Mouse (Mus musculus) stomach, embryonic 15.5 days (tissue): Measurements from ENCODE around the gene Irf8. TPM values are rescaled to one million over a fixed set of nuclear protein-coding genes. Genes with fewer than 3 reads are reported as not detected.
"Not testable (repeated sequence)": the region's sequence is repeated elsewhere in the genome, so short reads cannot be mapped to it uniquely, and the experiment has no call there.

Source experiments
- ATAC-seq: fragments of 200-750 bp; cut with Nextera tagmentation; 2 replicates; pipeline ENCODE4 v1.8.0; 2017; ENCODE audit warnings: low read depth, moderate number of reproducible peaks, moderate TSS enrichment; ENCODE audit not compliant: insufficient read depth, low FRiP score
- H3K27ac ChIP-seq: fragments of 300-500 bp; sonication (generic); 2 replicates; pipeline ENCODE4 v1.5.1; 2015; ENCODE audit warnings: mild to moderate bottlenecking, inconsistent platforms
- H3K27me3 ChIP-seq: fragments of 300-500 bp; sonication (generic); replicated peaks from 2 replicates; pipeline ENCODE4 v1.6.1; 2015; ENCODE audit warnings: inconsistent platforms
- H3K36me3 ChIP-seq: fragments of 300-500 bp; sonication (generic); 2 replicates; pipeline ENCODE4 v1.6.1; 2015; ENCODE audit warnings: inconsistent platforms
- H3K4me1 ChIP-seq: fragments of 300-500 bp; sonication (generic); 2 replicates; pipeline ENCODE4 v1.6.1; 2015; ENCODE audit warnings: inconsistent platforms
- H3K4me2 ChIP-seq: fragments of 300-500 bp; sonication (generic); 2 replicates; pipeline ENCODE4 v1.6.1; 2015; ENCODE audit warnings: mild to moderate bottlenecking, inconsistent platforms
- H3K4me3 ChIP-seq: fragments of 300-500 bp; sonication (generic); replicated peaks from 2 replicates; pipeline ENCODE4 v1.5.1; 2015; ENCODE audit warnings: inconsistent platforms
- H3K9ac ChIP-seq: fragments of 300-500 bp; sonication (generic); 2 replicates; pipeline ENCODE4 v1.6.1; 2015; ENCODE audit warnings: inconsistent platforms
- H3K9me3 ChIP-seq: fragments of 300-500 bp; sonication (generic); 2 replicates; pipeline ENCODE4 v1.6.1; 2016; ENCODE audit warnings: inconsistent platforms
- WGBS: fragments of 180-500 bp; shearing (Covaris S2); methylation state at CpG from one replicate; pipeline ENCODE4 v1.1.7; 2015; 5-methylcytosine and 5-hydroxymethylcytosine counted together
- polyA plus RNA-seq: library from polyadenylated mRNA; unstranded; fragments of >200 nt; fragmentation: Nextera tagmentation; extraction: Ambion mirVana; gene quantifications from 2 replicates; pipeline ENCODE4 v1.2.1, GENCODE M21; 2015

Gene Irf8
- polyA plus RNA-seq, 1 experiment from 2014 or later: 23.0 TPM

GRCm38 (mm10) chr8:120783781-120784180 is 47.6 kb downstream of the Irf8 start:
- H3K4me1 ChIP-seq: no peaks in the 10 kb centered on the region
- ATAC-seq: no peak
- WGBS: 88% methylated on average over 4 of the region's 4 CpGs

GRCm38 (mm10) chr8:120786753-120787152 is 50.6 kb downstream of the Irf8 start:
- no peak for ATAC-seq
- Histone ChIP-seq H3K27me3 (no peaks in the 10 kb centered on the region), H3K4me3 (no peak overlapping the region), H3K9ac (no peak overlapping the region), H3K9me3 (no peaks in the 10 kb centered on the region), H3K4me1 (0 out of 2 replicates have a peak, but pooled peaks cover 6% of the 10 kb centered on the region), H3K36me3 (no peaks in the 10 kb centered on the region), H3K27ac (no peak overlapping the region), H3K4me2 (no peak overlapping the region)
- 67% methylated on average over 4 of the region's 4 CpGs for WGBS

More at GRCm38 (mm10) chr8:120783781-120784180, 47.6 kb downstream of the Irf8 start:
- no peaks in the 10 kb centered on the region for H3K27me3 ChIP-seq
- H3K4me2 ChIP-seq: no peak overlapping the region
- H3K9me3 ChIP-seq: no peaks in the 10 kb centered on the region
- H3K9ac ChIP-seq: no peak overlapping the region
- H3K36me3 ChIP-seq: no peaks in the 10 kb centered on the region
- H3K4me3 ChIP-seq: no peak overlapping the region
- H3K27ac ChIP-seq: no peak overlapping the region

GRCm38 (mm10) chr8:120787631-120788030 is 51.5 kb downstream of the Irf8 start:
- Histone ChIP-seq H3K36me3 (no peaks in the 10 kb centered on the region), H3K27ac (no peak overlapping the region), H3K27me3 (no peaks in the 10 kb centered on the region), H3K4me1 (0 out of 2 replicates have a peak, but pooled peaks cover 6% of the 10 kb centered on the region), H3K4me2 (no peak overlapping the region), H3K4me3 (no peak overlapping the region), H3K9me3 (no peaks in the 10 kb centered on the region), H3K9ac (no peak overlapping the region)
- WGBS: 41% methylated on average over 5 of the region's 5 CpGs
- no peak for ATAC-seq

- Histone ChIP-seq H3K4me1 (0 out of 2 replicates have a peak, but pooled peaks cover 6% of the 10 kb centered on the region), H3K9me3 (no peaks in the 10 kb centered on the region), H3K36me3 (no peaks in the 10 kb centered on the region), H3K9ac (no peak overlapping the region), H3K4me3 (no peak overlapping the region), H3K4me2 (no peak overlapping the region), H3K27me3 (no peaks in the 10 kb centered on the region), H3K27ac (no peak overlapping the region)
- ATAC-seq: no peak
- 82% methylated on average over 15 of the region's 15 CpGs for WGBS
Observed at GRCm38 (mm10) chr8:120792710-120793109, 56.6 kb downstream of the Irf8 start.

- H3K4me2 ChIP-seq: no peak overlapping the region
- 39% methylated on average over 9 of the region's 9 CpGs for WGBS
- H3K4me3 ChIP-seq: no peak overlapping the region
- H3K36me3 ChIP-seq: no peaks in the 10 kb centered on the region
- no peaks in the 10 kb centered on the region for H3K9me3 ChIP-seq
- H3K27me3 ChIP-seq: no peaks in the 10 kb centered on the region
- no peaks in the 10 kb centered on the region; the same call in 1 of the 2 replicates for H3K4me1 ChIP-seq
- peak; percentile 69 for ATAC-seq
- H3K27ac ChIP-seq: no peak overlapping the region
- no peak overlapping the region for H3K9ac ChIP-seq
Observed at GRCm38 (mm10) chr8:120795944-120796635, 59.9 kb downstream of the Irf8 start.

- H3K4me1 ChIP-seq: no peaks in the 10 kb centered on the region; the same call in 1 of the 2 replicates
- no peaks in the 10 kb centered on the region for H3K9me3 ChIP-seq
- 83% methylated on average over 9 of the region's 9 CpGs for WGBS
- no peak overlapping the region for H3K4me3 ChIP-seq
- no peaks in the 10 kb centered on the region for H3K27me3 ChIP-seq
- no peak for ATAC-seq
- no peak overlapping the region for H3K27ac ChIP-seq
- no peak overlapping the region for H3K4me2 ChIP-seq
- no peak overlapping the region for H3K9ac ChIP-seq
- no peaks in the 10 kb centered on the region for H3K36me3 ChIP-seq
Observed at GRCm38 (mm10) chr8:120797019-120797727, 61.0 kb downstream of the Irf8 start.

GRCm38 (mm10) chr8:120800308-120800865 is 64.2 kb downstream of the Irf8 start:
- Histone ChIP-seq H3K4me1 (peaks cover 3% of the 10 kb centered on the region; the same call in 1 of the 2 replicates), H3K36me3 (no peaks in the 10 kb centered on the region), H3K9ac (0 out of 2 replicates have a peak overlapping the region, but pooled peaks have one; percentile 20), H3K27ac (no peak overlapping the region), H3K4me2 (peak overlapping the region; percentile 41), H3K4me3 (no peak overlapping the region), H3K9me3 (no peaks in the 10 kb centered on the region), H3K27me3 (no peaks in the 10 kb centered on the region)
- ATAC-seq: no peak
- WGBS: 6% methylated on average over 17 of the region's 17 CpGs

- ATAC-seq, H3K27me3 ChIP-seq, H3K36me3 ChIP-seq, H3K9ac ChIP-seq, H3K9me3 ChIP-seq, H3K4me1 ChIP-seq, H3K4me3 ChIP-seq, H3K27ac ChIP-seq, H3K4me2 ChIP-seq: not testable (repeated sequence)
- whole genome bisulfite sequencing: 66% methylated on average over 6 of the region's 6 CpGs
Observed at GRCm38 (mm10) chr8:120803661-120804375, 67.7 kb downstream of the Irf8 start.

GRCm38 (mm10) chr8:120804741-120805140 is 68.6 kb downstream of the Irf8 start:
- peaks cover 3% of the 10 kb centered on the region; the same call in 1 of the 2 replicates for H3K4me1 ChIP-seq
- H3K27ac ChIP-seq: no peak overlapping the region
- ATAC-seq: no peak
- WGBS: 66% methylated on average over 3 of the region's 3 CpGs
- H3K9me3 ChIP-seq: no peaks in the 10 kb centered on the region
- H3K36me3 ChIP-seq: no peaks in the 10 kb centered on the region
- H3K4me2 ChIP-seq: no peak overlapping the region
- H3K27me3 ChIP-seq: no peaks in the 10 kb centered on the region
- no peak overlapping the region for H3K4me3 ChIP-seq
- H3K9ac ChIP-seq: no peak overlapping the region
